Mouse (Mus musculus) megakaryocyte progenitor cell, adult 5-6 weeks (primary cell): Measurements from ENCODE around the gene Kcnip2. TPM values are rescaled to one million over a fixed set of nuclear protein-coding genes. Genes with fewer than 3 reads are reported as not detected.

Experiments used
- ATAC-seq: replicated peaks from 2 replicates; pipeline ENCODE4 v1.8.0; 2016; ENCODE audit warnings: mild to moderate bottlenecking, moderate TSS enrichment, inconsistent platforms; ENCODE audit not compliant: poor library complexity
- total RNA-seq, 2 experiments: library from RNA; stranded (forward) in 1 of 2; stranded (reverse) in 1 of 2; fragments of 157-497, 149-512 nt in 1 of 2; fragments of 200-1000 nt in 1 of 2; gene quantifications; 2 replicates each; pipeline versions ENCODE4 v1.2.3 to v1.2.4; 2015 to 2017

The Kcnip2 gene
- total RNA-seq, 2 experiments from 2014 or later = 1.5 TPM; not detected in 1

DNA sequence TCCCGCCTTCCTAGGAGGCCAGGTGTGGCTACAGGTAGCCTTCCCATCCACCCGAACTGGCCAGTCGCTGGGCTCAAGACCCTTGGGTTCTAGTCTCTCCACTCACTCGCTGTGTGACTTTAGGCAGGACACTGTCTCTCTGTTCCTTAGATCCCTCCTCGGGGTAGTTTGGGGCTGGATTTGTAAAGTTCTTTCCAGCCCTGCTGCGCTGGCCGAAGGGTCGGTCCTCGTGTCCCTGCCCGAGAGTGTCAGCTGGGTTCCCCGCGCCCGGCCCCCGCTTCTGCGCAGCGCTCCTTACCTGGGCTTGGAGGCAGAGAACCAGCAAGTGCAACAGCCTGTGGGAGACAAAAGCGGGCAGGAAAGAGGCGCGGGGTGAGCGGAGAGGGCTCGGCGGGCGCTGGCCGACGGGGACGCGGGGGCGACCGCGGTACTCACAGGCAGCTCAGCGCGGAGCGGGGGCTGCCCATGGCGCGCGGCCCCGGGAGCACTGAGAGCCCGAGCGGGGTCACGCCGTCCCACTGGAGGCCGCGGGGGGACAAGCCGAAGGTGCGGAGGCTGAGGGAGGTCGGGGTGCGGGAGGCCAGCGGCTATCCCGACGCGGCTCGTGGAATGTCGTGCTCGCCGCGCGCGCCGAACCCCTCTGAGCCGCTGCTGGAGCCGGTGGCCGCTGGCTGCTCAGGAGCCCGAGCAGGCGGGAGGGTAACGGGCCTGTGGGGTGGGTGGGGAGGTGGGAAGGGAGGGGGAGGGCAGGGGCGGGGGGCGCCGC lies 73.5 kb downstream of the Kcnip2 start, which contains the start of gene Fgf8:
Gene Fgf8, minus strand, starts transcription at position 698 of the 766 bp plus-strand sequence.
- ATAC-seq = no peak

Other genes starting within 250 kb of the Kcnip2 start
- gene Fbxw4, start 155.7 kb downstream of the Kcnip2 start, total RNA-seq (2015) = 26.0 and 27.0 TPM in 2 replicates
- gene Fbxw4, start 155.7 kb downstream of the Kcnip2 start, total RNA-seq (2017) = 22.3 and 31.5 TPM in 2 replicates
- gene Fgf8, start 73.1 kb downstream of the Kcnip2 start, total RNA-seq (2015) = not detected in 2 replicates
- not detected in 2 replicates for gene Fgf8, start 73.1 kb downstream of the Kcnip2 start, total RNA-seq (2017)
- 105 and 126 TPM in 2 replicates for gene Npm3, start 66.5 kb downstream of the Kcnip2 start, total RNA-seq (2015)
- 115 and 121 TPM in 2 replicates for gene Npm3, start 66.5 kb downstream of the Kcnip2 start, total RNA-seq (2017)
- gene Mgea5, start 32.2 kb downstream of the Kcnip2 start, total RNA-seq (2015) = 65.4 and 66.0 TPM in 2 replicates
- 109 and 124 TPM in 2 replicates for gene Mgea5, start 32.2 kb downstream of the Kcnip2 start, total RNA-seq (2017)
- 11.3 and 11.8 TPM in 2 replicates for gene Armh3, start 182.4 kb upstream of the Kcnip2 start, total RNA-seq (2015)
- gene Armh3, start 182.4 kb upstream of the Kcnip2 start, total RNA-seq (2017) = 5.3 and 9.0 TPM in 2 replicates
- 0.49 and 1.1 TPM in 2 replicates for gene Hps6, start 187.4 kb upstream of the Kcnip2 start, total RNA-seq (2015)
- 5.9 and 7.1 TPM in 2 replicates for gene Hps6, start 187.4 kb upstream of the Kcnip2 start, total RNA-seq (2017)
- 56.6 and 59.6 TPM in 2 replicates for gene Pprc1, start 228.8 kb upstream of the Kcnip2 start, total RNA-seq (2015)
- gene Pprc1, start 228.8 kb upstream of the Kcnip2 start, total RNA-seq (2017) = 20.7 and 26.0 TPM in 2 replicates
- 67.8 and 83.7 TPM in 2 replicates for gene Ldb1, start 229.2 kb upstream of the Kcnip2 start, total RNA-seq (2015)
- 80.5 and 109 TPM in 2 replicates for gene Ldb1, start 229.2 kb upstream of the Kcnip2 start, total RNA-seq (2017)